Mouse (Mus musculus): Measurements from ENCODE around the gene Abhd12. TPM values are rescaled to one million over a fixed set of nuclear protein-coding genes. Genes with fewer than 3 reads are reported as not detected.
"Not testable (repeated sequence)": the region's sequence is repeated elsewhere in the genome, so short reads cannot be mapped to it uniquely, and the experiment has no call there.

The Abhd12 gene
- 65.8 and 77.6 TPM in 2 replicates for polyA plus RNA-seq (2015; fragmentation: Nextera tagmentation; extraction: Ambion mirVana)

DNA sequence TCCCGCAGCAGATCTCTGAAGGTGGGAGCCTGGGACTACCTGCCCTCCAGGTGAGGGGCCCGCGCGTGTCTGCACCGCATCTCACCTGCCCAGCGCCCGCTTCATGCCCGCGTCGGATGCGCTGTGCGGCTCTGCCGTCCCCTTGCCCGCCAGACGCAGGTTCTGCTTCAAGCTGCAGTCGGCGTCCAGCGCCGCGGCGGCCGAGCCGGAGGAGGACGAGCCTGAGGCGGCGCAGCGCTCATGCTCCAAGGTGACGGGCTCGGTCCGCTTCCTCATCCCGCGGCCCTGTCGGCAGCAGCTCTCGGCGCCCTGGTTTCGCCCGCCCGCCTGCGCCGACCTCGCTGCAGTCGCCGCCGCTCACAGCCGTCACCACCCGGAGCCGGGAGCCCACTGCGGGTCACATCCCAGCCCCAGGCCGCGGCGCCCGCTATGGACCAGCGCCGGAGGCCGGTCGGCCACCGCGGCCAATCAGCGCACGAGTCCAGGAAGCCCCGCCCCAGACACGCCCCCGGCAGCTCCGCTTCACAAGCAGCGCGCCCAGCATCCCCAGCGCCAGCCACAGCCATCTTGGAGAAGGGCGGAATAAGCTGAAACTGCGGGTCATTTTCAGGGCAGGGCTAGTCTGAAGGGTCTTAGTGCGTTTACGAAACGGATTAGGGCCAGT is at the start of gene Abhd12:
Abhd12 (minus strand) TSS at position 470 of the 664 bp plus-strand sequence.
- H3K36me3 ChIP-seq (ENCODE audit: poor library complexity, severe bottlenecking), result no peaks in the 10 kb centered on the region; the same call in 1 of the 2 replicates
- ATAC-seq, result peak; percentile 98
- WGBS, result under 1% methylated on average over 56 of the region's 72 CpGs

GRCm38 (mm10) chr2:150951201-150951600 is 46.7 kb upstream of the Abhd12 start:
- H3K9me3 ChIP-seq (replicated peaks), result no peaks in the 10 kb centered on the region
- WGBS, result 91% methylated on average over 2 of the region's 2 CpGs
- no peak overlapping the region for H3K4me2 ChIP-seq
- H3K36me3 ChIP-seq (ENCODE audit: poor library complexity, severe bottlenecking), result peaks cover 72% of the 10 kb centered on the region
- H3K9ac ChIP-seq, result no peak overlapping the region
- H3K4me1 ChIP-seq, result no peaks in the 10 kb centered on the region
- H3K27ac ChIP-seq, result no peak overlapping the region
- H3K27me3 ChIP-seq, result no peaks in the 10 kb centered on the region
- no peak overlapping the region for H3K4me3 ChIP-seq
- ATAC-seq, result no peak

More for the DNA sequence above, at the start of gene Abhd12:
- H3K4me1 ChIP-seq, result peaks cover 21% of the 10 kb centered on the region
- H3K4me3 ChIP-seq, result peak within 1 kb of the TSS; percentile 86
- H3K4me2 ChIP-seq, result peak within 1 kb of the TSS; percentile 76
- H3K9me3 ChIP-seq (replicated peaks), result no peaks in the 10 kb centered on the region
- H3K27ac ChIP-seq, result peak within 1 kb of the TSS; percentile 85
- H3K9ac ChIP-seq, result peak within 1 kb of the TSS; percentile 86
- H3K27me3 ChIP-seq, result no peaks in the 10 kb centered on the region

DNA sequence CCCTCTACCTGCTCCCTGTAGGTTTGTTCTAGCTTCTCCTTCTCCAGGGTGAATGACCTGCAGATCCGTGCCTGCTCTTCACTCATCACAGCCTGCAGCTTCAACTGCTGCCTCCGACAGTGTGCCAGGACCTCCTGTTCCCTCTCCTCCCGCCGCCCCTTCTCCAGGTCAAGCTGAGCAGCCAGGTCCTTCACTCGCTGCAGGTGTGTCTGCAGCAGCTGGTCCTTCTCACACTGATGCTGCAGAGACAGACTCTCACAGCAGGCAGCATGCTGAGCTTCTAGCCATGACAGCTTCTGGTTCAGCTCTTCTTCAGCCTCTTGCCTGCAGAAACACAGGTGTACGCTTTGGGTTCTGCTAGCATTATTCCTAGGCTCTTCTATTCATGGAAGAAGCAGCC is 45.5 kb upstream of the Abhd12 start:
- Histone ChIP-seq H3K4me1 (no peaks in the 10 kb centered on the region), H3K36me3 (ENCODE audit: poor library complexity, severe bottlenecking) (peaks cover 68% of the 10 kb centered on the region), H3K4me3 (no peak overlapping the region), H3K27ac (no peak overlapping the region), H3K9me3 (replicated peaks) (no peaks in the 10 kb centered on the region), H3K27me3 (no peaks in the 10 kb centered on the region), H3K4me2 (no peak overlapping the region), H3K9ac (no peak overlapping the region)
- 95% methylated on average over 6 of the region's 6 CpGs for WGBS
- ATAC-seq, result no peak

DNA sequence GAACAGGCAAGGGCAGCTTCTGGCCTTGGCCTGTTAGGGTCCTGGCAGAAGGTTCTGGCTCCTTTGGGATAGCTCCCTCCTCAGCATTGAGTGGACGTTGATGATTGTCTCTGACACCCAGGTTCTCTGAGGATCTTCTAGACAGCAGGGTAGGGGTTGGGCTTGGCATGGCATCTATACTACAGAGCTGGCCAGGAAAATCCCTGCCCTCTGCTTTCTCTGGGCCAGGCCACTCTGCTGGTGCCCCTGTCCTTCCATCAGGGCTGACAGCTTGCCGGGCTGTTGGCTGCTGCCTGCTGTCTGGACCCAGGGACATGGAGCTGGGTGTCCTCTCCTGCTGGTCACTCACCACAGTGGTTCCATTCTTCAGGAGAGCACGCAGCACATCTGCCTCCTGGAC is 45.1 kb upstream of the Abhd12 start:
- Histone ChIP-seq H3K9ac (no peak overlapping the region), H3K36me3 (ENCODE audit: poor library complexity, severe bottlenecking) (peaks cover 68% of the 10 kb centered on the region), H3K4me1 (no peaks in the 10 kb centered on the region), H3K4me2 (no peak overlapping the region), H3K9me3 (replicated peaks) (no peaks in the 10 kb centered on the region), H3K27me3 (no peaks in the 10 kb centered on the region), H3K27ac (no peak overlapping the region), H3K4me3 (no peak overlapping the region)
- WGBS, result 88% methylated on average over 3 of the region's 3 CpGs
- no peak for ATAC-seq

DNA sequence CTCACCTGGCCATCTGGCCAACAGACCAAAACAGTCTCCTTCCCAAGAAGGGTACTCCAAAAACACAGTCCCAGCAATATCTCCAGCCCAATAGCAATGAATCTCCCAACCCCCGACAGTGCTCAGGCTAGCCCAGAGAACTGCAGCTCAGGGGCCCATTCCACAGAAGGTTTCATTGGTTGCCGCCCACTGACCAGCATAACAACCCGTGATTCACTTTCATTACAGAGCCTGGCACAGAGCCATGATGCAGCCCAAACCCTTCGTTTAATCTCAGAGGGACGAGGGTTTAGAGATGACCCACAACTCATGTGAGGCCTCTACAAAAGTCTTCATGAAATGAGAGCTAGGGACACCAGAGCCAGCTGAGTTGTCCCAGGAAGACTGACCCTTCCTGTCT is 44.2 kb upstream of the Abhd12 start:
- no peak overlapping the region for H3K4me3 ChIP-seq
- no peaks in the 10 kb centered on the region for H3K4me1 ChIP-seq
- no peak for ATAC-seq
- no peak overlapping the region for H3K4me2 ChIP-seq
- peaks cover 72% of the 10 kb centered on the region for H3K36me3 ChIP-seq (ENCODE audit: poor library complexity, severe bottlenecking)
- H3K27ac ChIP-seq, result no peak overlapping the region
- 83% methylated on average over 5 of the region's 5 CpGs for WGBS
- no peak overlapping the region for H3K9ac ChIP-seq
- H3K9me3 ChIP-seq (replicated peaks), result no peaks in the 10 kb centered on the region
- no peaks in the 10 kb centered on the region for H3K27me3 ChIP-seq

DNA sequence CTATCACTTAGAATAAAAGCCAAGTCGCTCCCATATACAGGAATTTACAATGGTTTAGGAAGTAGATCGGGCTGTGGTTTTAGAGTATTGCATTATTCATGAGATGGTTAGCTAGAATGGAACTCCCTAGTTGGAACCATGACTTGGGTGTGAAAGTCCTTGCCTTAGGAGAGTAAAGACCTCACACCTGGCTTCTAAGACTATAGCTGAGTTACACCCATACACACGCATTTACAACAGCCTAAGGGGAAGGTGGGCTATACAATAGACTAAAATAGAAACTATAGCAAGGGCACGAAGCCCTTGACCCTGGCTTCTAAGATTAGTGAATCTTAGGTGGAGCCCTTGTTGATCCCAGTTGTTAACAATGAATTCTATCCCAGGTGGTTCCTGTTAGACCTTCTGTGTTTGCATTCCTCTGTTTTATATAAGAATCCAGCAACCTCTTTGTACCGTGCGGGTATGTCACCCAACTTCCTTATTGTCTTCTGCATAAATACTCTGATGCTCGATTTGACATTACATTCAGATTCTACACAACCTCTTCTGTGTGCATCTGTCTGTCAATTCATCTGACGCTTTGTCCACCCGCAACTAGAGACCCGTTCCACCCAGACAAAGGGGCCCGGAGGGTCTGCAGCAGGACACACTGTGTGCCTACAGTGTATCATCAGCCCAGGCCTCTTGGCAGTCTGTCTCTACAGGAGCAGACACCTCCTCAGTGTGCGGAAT is 43.5 kb upstream of the Abhd12 start:
- peaks cover 73% of the 10 kb centered on the region for H3K36me3 ChIP-seq (ENCODE audit: poor library complexity, severe bottlenecking)
- not testable (repeated sequence) for H3K9ac ChIP-seq; H3K4me2 ChIP-seq; H3K27ac ChIP-seq; H3K27me3 ChIP-seq; H3K4me1 ChIP-seq; ATAC-seq; H3K9me3 ChIP-seq (replicated peaks); H3K4me3 ChIP-seq
- 92% methylated on average over 12 of the region's 12 CpGs for WGBS

GRCm38 (mm10) chr2:150947341-150947740 is 42.8 kb upstream of the Abhd12 start:
- 91% methylated on average over 5 of the region's 5 CpGs for WGBS
- not testable (repeated sequence) for H3K9me3 ChIP-seq (replicated peaks); H3K4me2 ChIP-seq; H3K4me1 ChIP-seq; H3K9ac ChIP-seq; ATAC-seq; H3K27me3 ChIP-seq; H3K4me3 ChIP-seq; H3K27ac ChIP-seq
- H3K36me3 ChIP-seq (ENCODE audit: poor library complexity, severe bottlenecking), result peaks cover 70% of the 10 kb centered on the region

- Histone ChIP-seq H3K9ac (no peak overlapping the region), H3K4me2 (no peak overlapping the region), H3K9me3 (replicated peaks) (no peaks in the 10 kb centered on the region), H3K27me3 (no peaks in the 10 kb centered on the region), H3K4me1 (no peaks in the 10 kb centered on the region), H3K4me3 (no peak overlapping the region), H3K36me3 (ENCODE audit: poor library complexity, severe bottlenecking) (peaks cover 64% of the 10 kb centered on the region), H3K27ac (no peak overlapping the region)
- 93% methylated on average over 5 of the region's 5 CpGs for WGBS
- no peak for ATAC-seq
Observed at GRCm38 (mm10) chr2:150944017-150944416, 39.5 kb upstream of the Abhd12 start.

DNA sequence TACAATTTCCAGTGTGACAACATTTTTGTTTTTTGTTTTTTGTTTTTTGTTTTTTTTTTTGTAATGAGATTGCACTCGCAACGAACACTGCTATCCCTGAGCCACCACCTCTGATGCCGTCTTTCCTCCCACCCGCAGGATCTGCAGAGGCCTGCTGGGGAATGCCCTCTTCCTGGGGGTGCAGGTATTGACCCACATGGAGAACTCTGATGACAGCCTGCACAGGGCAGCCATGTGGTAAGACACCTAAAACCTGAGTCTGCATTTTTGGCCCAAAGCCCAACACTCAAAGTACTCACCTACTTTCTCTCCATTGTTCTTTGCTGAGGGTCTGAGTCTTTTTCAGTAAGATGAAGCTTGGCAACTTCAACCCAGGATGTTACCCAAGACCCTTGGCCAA is 30.1 kb upstream of the Abhd12 start:
- Histone ChIP-seq H3K27ac (no peak overlapping the region), H3K27me3 (no peaks in the 10 kb centered on the region), H3K4me1 (no peaks in the 10 kb centered on the region), H3K36me3 (ENCODE audit: poor library complexity, severe bottlenecking) (peaks cover 75% of the 10 kb centered on the region), H3K4me3 (no peak overlapping the region), H3K9ac (no peak overlapping the region), H3K4me2 (no peak overlapping the region), H3K9me3 (replicated peaks) (no peaks in the 10 kb centered on the region)
- ATAC-seq, result no peak
- 91% methylated on average over 4 of the region's 4 CpGs for WGBS

GRCm38 (mm10) chr2:150933482-150933881 is 28.9 kb upstream of the Abhd12 start:
- Histone ChIP-seq H3K36me3 (ENCODE audit: poor library complexity, severe bottlenecking) (peaks cover 79% of the 10 kb centered on the region), H3K4me1 (no peaks in the 10 kb centered on the region), H3K9ac (no peak overlapping the region), H3K4me3 (no peak overlapping the region), H3K4me2 (no peak overlapping the region), H3K9me3 (replicated peaks) (no peaks in the 10 kb centered on the region), H3K27ac (no peak overlapping the region), H3K27me3 (no peaks in the 10 kb centered on the region)
- ATAC-seq, result no peak
- WGBS, result 86% methylated on average over 19 of the region's 19 CpGs

DNA sequence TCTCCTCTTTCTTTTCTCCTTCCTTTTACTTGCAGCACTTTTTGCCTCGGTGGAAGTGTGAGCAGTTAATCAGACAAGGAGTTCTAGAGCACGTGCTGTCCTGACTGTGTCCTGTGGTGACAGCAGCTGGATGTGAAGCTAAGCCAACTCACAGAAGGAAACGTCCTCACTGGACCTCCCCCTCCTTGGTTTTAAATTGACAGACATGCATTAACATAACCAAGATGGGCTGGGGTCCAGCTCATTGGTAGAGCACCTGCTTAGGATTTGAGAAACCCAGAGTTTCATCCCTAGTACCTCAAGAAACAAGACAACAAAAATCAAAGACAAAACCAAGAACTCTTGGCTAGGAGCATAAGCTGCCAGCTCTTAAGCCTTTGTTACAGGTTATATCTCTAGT is 26.3 kb upstream of the Abhd12 start:
- Histone ChIP-seq H3K4me2 (no peak overlapping the region), H3K4me3 (no peak overlapping the region), H3K36me3 (ENCODE audit: poor library complexity, severe bottlenecking) (peaks cover 70% of the 10 kb centered on the region), H3K27ac (no peak overlapping the region), H3K9ac (no peak overlapping the region), H3K27me3 (no peaks in the 10 kb centered on the region), H3K9me3 (replicated peaks) (no peaks in the 10 kb centered on the region), H3K4me1 (no peaks in the 10 kb centered on the region)
- 49% methylated on average over 3 of the region's 3 CpGs for WGBS
- ATAC-seq, result no peak

DNA sequence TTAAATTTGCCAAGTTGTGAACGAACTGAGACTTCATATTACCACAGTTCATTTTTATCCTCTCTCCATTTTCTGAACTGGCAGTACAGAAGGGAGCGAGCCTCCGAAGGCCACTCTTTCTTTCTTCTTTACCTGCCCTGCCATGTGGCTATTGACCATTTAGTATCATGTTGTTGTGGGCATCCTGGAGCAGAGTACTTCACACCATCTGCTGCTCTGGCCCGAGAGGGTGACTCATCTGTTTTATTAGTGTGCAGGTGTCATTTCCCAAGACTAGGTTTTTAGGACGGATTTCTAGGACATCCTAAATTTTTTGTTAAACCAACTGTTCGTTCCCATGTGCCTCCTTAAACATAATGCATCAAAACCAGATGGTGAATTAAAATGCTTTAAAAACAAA is 24.6 kb upstream of the Abhd12 start:
- no peaks in the 10 kb centered on the region for H3K27me3 ChIP-seq
- WGBS, result 91% methylated on average over 6 of the region's 6 CpGs
- H3K4me3 ChIP-seq, result no peak overlapping the region
- H3K27ac ChIP-seq, result no peak overlapping the region
- no peak overlapping the region for H3K9ac ChIP-seq
- no peak overlapping the region for H3K4me2 ChIP-seq
- peaks cover 63% of the 10 kb centered on the region for H3K36me3 ChIP-seq (ENCODE audit: poor library complexity, severe bottlenecking)
- no peaks in the 10 kb centered on the region for H3K9me3 ChIP-seq (replicated peaks)
- no peaks in the 10 kb centered on the region for H3K4me1 ChIP-seq
- no peak for ATAC-seq

All from forebrain, embryonic 13.5 days (tissue).